Mouse (Mus musculus) midbrain, embryonic 13.5 days (tissue): Measurements from ENCODE around the gene Gucy2d. TPM values are rescaled to one million over a fixed set of nuclear protein-coding genes. Genes with fewer than 3 reads are reported as not detected.

Experiments used
- ATAC-seq: fragments of 200-750 bp; cut with Nextera tagmentation; 2 replicates; pipeline ENCODE4 v1.8.0; 2017; ENCODE audit warnings: mild to moderate bottlenecking, moderate TSS enrichment, moderate library complexity
- H3K27ac ChIP-seq: fragments of 300-500 bp; sonication (generic); 2 replicates; pipeline ENCODE4 v1.5.1; 2015; ENCODE audit warnings: inconsistent platforms, mild to moderate bottlenecking, moderate library complexity
- H3K27me3 ChIP-seq: fragments of 300-500 bp; sonication (generic); 2 replicates; pipeline ENCODE4 v1.6.1; 2015; ENCODE audit warnings: mild to moderate bottlenecking, inconsistent platforms
- H3K36me3 ChIP-seq: fragments of 300-500 bp; sonication (generic); 2 replicates; pipeline ENCODE4 v1.6.1; 2015; ENCODE audit warnings: mild to moderate bottlenecking, inconsistent platforms
- H3K4me1 ChIP-seq: fragments of 300-500 bp; sonication (generic); replicated peaks from 2 replicates; pipeline ENCODE4 v1.6.1; 2015; ENCODE audit warnings: inconsistent platforms
- H3K4me2 ChIP-seq: fragments of 300-500 bp; sonication (generic); replicated peaks from 2 replicates; pipeline ENCODE4 v1.6.1; 2015; ENCODE audit warnings: moderate library complexity, mild to moderate bottlenecking, inconsistent platforms
- H3K4me3 ChIP-seq: fragments of 300-500 bp; sonication (generic); replicated peaks from 2 replicates; pipeline ENCODE4 v1.5.1; 2015; ENCODE audit warnings: mild to moderate bottlenecking, inconsistent platforms
- H3K9ac ChIP-seq: fragments of 300-500 bp; sonication (generic); replicated peaks from 2 replicates; pipeline ENCODE4 v1.6.1; 2015; ENCODE audit warnings: mild to moderate bottlenecking, inconsistent platforms
- H3K9me3 ChIP-seq: fragments of 300-500 bp; sonication (generic); 2 replicates; pipeline ENCODE4 v1.6.1; 2016; ENCODE audit warnings: mild to moderate bottlenecking, inconsistent platforms
- WGBS: fragments of 180-500 bp; shearing (Covaris S2); methylation state at CpG from one replicate; pipeline ENCODE4 v1.1.7; 2015; 5-methylcytosine and 5-hydroxymethylcytosine counted together
- polyA plus RNA-seq: library from polyadenylated mRNA; unstranded; fragments of >200 nt; fragmentation: Nextera tagmentation; extraction: Ambion mirVana; gene quantifications from 2 replicates; pipeline ENCODE4 v1.2.1, GENCODE M21; 2015

The Gucy2d gene
- polyA plus RNA-seq, 1 experiment from 2014 or later: not detected

DNA sequence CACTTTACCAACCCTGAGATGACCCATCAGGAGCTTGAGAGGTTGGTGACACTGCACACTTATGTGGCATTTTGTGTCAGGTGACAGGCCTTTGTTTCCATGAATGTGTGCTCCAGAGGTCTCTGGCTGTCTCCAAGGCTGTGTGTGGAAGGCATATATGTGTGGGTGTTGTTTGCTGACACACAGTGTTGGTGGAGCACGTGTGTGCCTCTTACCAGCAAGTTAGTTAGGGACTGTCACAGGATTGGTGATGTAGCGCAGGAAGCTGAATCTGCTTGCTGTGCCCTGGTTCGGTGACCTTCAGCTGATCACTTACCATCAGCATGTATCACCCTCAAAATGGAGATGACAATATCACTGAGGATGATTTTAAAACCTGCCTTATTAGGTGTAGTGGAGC lies 44.7 kb downstream of the Gucy2d start:
- H3K36me3 ChIP-seq: no peaks in the 10 kb centered on the region
- no peaks in the 10 kb centered on the region for H3K9me3 ChIP-seq
- no peak overlapping the region for H3K27ac ChIP-seq
- H3K9ac ChIP-seq: no peak overlapping the region
- no peak overlapping the region for H3K4me2 ChIP-seq
- peaks cover 16% of the 10 kb centered on the region for H3K27me3 ChIP-seq
- WGBS: 88% methylated on average over 3 of the region's 3 CpGs
- peaks cover 22% of the 10 kb centered on the region for H3K4me1 ChIP-seq
- ATAC-seq: no peak
- H3K4me3 ChIP-seq: no peak overlapping the region

GRCm38 (mm10) chr7:98485508-98485907 lies 45.3 kb downstream of the Gucy2d start:
- Histone ChIP-seq H3K4me3 (no peak overlapping the region), H3K9ac (no peak overlapping the region), H3K9me3 (no peaks in the 10 kb centered on the region), H3K27ac (no peak overlapping the region), H3K36me3 (no peaks in the 10 kb centered on the region), H3K4me1 (peaks cover 22% of the 10 kb centered on the region), H3K27me3 (peaks cover 18% of the 10 kb centered on the region), H3K4me2 (no peak overlapping the region)
- no peak for ATAC-seq
- WGBS: 80% methylated on average over 4 of the region's 4 CpGs

DNA sequence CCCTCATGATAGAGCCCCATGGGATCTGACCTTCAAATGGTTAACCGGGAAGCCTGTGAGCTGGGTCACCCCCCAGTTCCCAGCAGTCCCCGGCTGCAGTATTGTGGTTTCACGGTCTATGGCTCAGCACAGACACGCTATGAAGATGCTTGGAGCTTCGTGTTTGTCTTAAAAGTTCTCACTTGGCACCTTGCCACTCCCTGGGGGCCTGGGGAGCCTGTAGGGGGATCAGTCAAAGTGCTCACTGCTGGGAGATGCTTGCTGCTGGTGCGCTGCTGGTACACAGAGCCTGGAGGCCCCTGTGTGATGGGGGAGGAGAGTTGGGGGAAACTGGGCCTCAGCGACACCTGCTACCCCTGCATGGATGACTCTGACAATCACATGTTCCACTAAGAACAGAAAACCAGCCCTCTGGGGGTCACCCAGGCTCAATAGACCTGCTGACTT lies 46.3 kb downstream of the Gucy2d start:
- H3K9ac ChIP-seq: no peak overlapping the region
- peaks cover 19% of the 10 kb centered on the region for H3K4me1 ChIP-seq
- no peaks in the 10 kb centered on the region for H3K36me3 ChIP-seq
- H3K9me3 ChIP-seq: no peaks in the 10 kb centered on the region
- 55% methylated on average over 7 of the region's 7 CpGs for whole genome bisulfite sequencing
- H3K4me3 ChIP-seq: no peak overlapping the region
- H3K27me3 ChIP-seq: peaks cover 27% of the 10 kb centered on the region
- ATAC-seq: no peak
- no peak overlapping the region for H3K27ac ChIP-seq
- H3K4me2 ChIP-seq: no peak overlapping the region

- Histone ChIP-seq H3K4me2 (no peak overlapping the region), H3K36me3 (no peaks in the 10 kb centered on the region), H3K4me3 (no peak overlapping the region), H3K9ac (no peak overlapping the region), H3K27me3 (peaks cover 34% of the 10 kb centered on the region), H3K27ac (no peak overlapping the region), H3K9me3 (no peaks in the 10 kb centered on the region), H3K4me1 (peaks cover 19% of the 10 kb centered on the region)
- ATAC-seq: no peak
- WGBS: 87% methylated on average over 11 of the region's 11 CpGs
Measured at GRCm38 (mm10) chr7:98487202-98487980, 47.2 kb downstream of the Gucy2d start.

GRCm38 (mm10) chr7:98488398-98489130 lies 48.3 kb downstream of the Gucy2d start:
- no peak overlapping the region for H3K4me3 ChIP-seq
- H3K4me1 ChIP-seq: peaks cover 15% of the 10 kb centered on the region
- 0 out of 2 replicates have a peak overlapping the region, but pooled peaks have one; percentile 57 for H3K4me2 ChIP-seq
- ATAC-seq: no peak
- H3K9ac ChIP-seq: no peak overlapping the region
- no peaks in the 10 kb centered on the region for H3K9me3 ChIP-seq
- 89% methylated on average over 13 of the region's 13 CpGs for WGBS
- H3K27me3 ChIP-seq: peaks cover 30% of the 10 kb centered on the region
- no peak overlapping the region for H3K27ac ChIP-seq
- H3K36me3 ChIP-seq: no peaks in the 10 kb centered on the region

- peak within 1 kb of the TSS; percentile 41 for H3K4me3 ChIP-seq
- 47% methylated on average over 6 of the region's 6 CpGs for WGBS
- no peak within 1 kb of the TSS for H3K27ac ChIP-seq
- ATAC-seq: peak; percentile 47
- H3K9me3 ChIP-seq: no peaks in the 10 kb centered on the region
- peaks cover 30% of the 10 kb centered on the region for H3K27me3 ChIP-seq
- peaks cover 15% of the 10 kb centered on the region for H3K4me1 ChIP-seq
- H3K36me3 ChIP-seq: no peaks in the 10 kb centered on the region
- peak within 1 kb of the TSS; percentile 66 for H3K9ac ChIP-seq
- H3K4me2 ChIP-seq: peak within 1 kb of the TSS; percentile 57
Measured at GRCm38 (mm10) chr7:98489131-98489530, 48.9 kb downstream of the Gucy2d start, which contains the start of gene Lrrc32. Gene Lrrc32 (plus strand): TSS chr7:98489283.

- H3K27me3 ChIP-seq: peaks cover 30% of the 10 kb centered on the region
- H3K36me3 ChIP-seq: no peaks in the 10 kb centered on the region
- no peaks in the 10 kb centered on the region for H3K9me3 ChIP-seq
- ATAC-seq: peak; percentile 88
- peak overlapping the region; percentile 41 for H3K4me3 ChIP-seq
- H3K4me1 ChIP-seq: peaks cover 15% of the 10 kb centered on the region
- H3K27ac ChIP-seq: no peak overlapping the region
- under 1% methylated on average over 50 of the region's 50 CpGs for WGBS
- peak overlapping the region; percentile 66 for H3K9ac ChIP-seq
- H3K4me2 ChIP-seq: peak overlapping the region; percentile 57
Measured at GRCm38 (mm10) chr7:98489623-98490084, 49.4 kb downstream of the Gucy2d start.

DNA sequence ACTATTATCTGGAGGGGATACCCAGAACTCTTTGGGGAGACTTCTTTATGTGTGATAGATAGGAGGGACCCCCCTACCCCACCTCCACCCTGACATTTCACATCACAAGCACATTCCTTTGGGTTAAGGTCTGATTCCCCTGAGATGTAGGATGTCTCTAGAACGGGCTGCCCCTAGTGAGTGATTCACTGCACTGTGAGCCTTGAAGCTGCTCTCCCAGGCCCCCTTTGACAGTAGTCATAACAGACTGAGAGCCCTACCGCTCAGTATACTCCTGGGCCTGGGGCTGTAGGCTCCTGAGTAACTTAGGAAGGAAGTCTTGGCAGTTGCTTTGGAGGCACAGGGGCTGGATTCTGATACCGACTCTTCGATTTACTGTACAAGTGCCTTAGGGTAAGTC lies 50.1 kb downstream of the Gucy2d start:
- Histone ChIP-seq H3K36me3 (no peaks in the 10 kb centered on the region), H3K27me3 (peaks cover 30% of the 10 kb centered on the region), H3K27ac (no peak overlapping the region), H3K4me3 (peak overlapping the region; percentile 41), H3K4me1 (peaks cover 15% of the 10 kb centered on the region), H3K9ac (peak overlapping the region; percentile 66; the same call in 1 of the 2 replicates), H3K4me2 (peak overlapping the region; percentile 57), H3K9me3 (no peaks in the 10 kb centered on the region)
- ATAC-seq: no peak; the same call in 1 of the 2 replicates
- WGBS: 74% methylated on average over 4 of the region's 4 CpGs

- no peak overlapping the region for H3K27ac ChIP-seq
- H3K9ac ChIP-seq: no peak overlapping the region
- H3K9me3 ChIP-seq: no peaks in the 10 kb centered on the region
- H3K4me2 ChIP-seq: no peak overlapping the region
- H3K36me3 ChIP-seq: no peaks in the 10 kb centered on the region
- H3K27me3 ChIP-seq: peaks cover 30% of the 10 kb centered on the region
- H3K4me3 ChIP-seq: no peak overlapping the region
- WGBS: 92% methylated on average over 6 of the region's 6 CpGs
- peaks cover 15% of the 10 kb centered on the region for H3K4me1 ChIP-seq
- ATAC-seq: no peak
Measured at GRCm38 (mm10) chr7:98490911-98491310, 50.7 kb downstream of the Gucy2d start.

- no peak for ATAC-seq
- WGBS: 68% methylated on average over 9 of the region's 9 CpGs
- H3K4me2 ChIP-seq: no peak overlapping the region
- H3K36me3 ChIP-seq: no peaks in the 10 kb centered on the region
- H3K9me3 ChIP-seq: no peaks in the 10 kb centered on the region
- H3K27me3 ChIP-seq: peaks cover 30% of the 10 kb centered on the region
- H3K4me3 ChIP-seq: no peak overlapping the region
- no peak overlapping the region for H3K27ac ChIP-seq
- H3K4me1 ChIP-seq: peaks cover 10% of the 10 kb centered on the region
- H3K9ac ChIP-seq: no peak overlapping the region
Measured at GRCm38 (mm10) chr7:98491451-98492200, 51.4 kb downstream of the Gucy2d start.

DNA sequence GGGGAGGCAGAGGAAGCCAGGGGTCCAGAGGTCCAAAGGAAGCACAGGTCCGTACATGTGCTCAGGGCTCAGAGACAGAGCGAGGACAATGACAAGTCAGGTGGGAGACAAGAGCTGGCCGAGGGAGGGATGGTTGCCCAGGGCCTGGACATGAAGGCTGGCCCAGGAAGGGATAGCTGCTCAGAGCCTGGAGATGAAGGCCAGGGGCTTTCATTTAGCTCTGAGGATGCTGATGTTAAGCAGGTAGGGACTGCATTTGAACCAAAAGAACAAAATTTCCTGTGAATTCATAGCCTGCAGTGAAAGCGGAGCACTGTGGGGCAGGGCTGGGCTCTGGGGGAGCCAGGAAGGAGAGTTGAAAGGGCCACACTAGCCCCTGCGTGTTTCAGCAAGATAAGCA lies 52.1 kb downstream of the Gucy2d start:
- no peak overlapping the region for H3K4me2 ChIP-seq
- no peak overlapping the region for H3K9ac ChIP-seq
- no peak for ATAC-seq
- no peaks in the 10 kb centered on the region for H3K9me3 ChIP-seq
- H3K4me3 ChIP-seq: no peak overlapping the region
- H3K36me3 ChIP-seq: no peaks in the 10 kb centered on the region
- WGBS: 64% methylated on average over 5 of the region's 5 CpGs
- no peak overlapping the region for H3K27ac ChIP-seq
- H3K4me1 ChIP-seq: 0 out of 2 replicates have a peak, but pooled peaks cover 8% of the 10 kb centered on the region
- H3K27me3 ChIP-seq: peaks cover 30% of the 10 kb centered on the region
